Mouse (Mus musculus): ENCODE measurements around the gene Timm23.
A peak's percentile ranks its signal among the peaks of the same experiment; 100 is the strongest.

- TF ChIP-seq GATA1 (IDR thresholded peaks at IDR 0.05; ENCODE audit: low read length) = no peak
- peak; percentile 35; the same call in 2 of the 3 replicates for TF ChIP-seq TAL1 (IDR thresholded peaks at IDR 0.05; ENCODE audit: low read length)
Measured at GRCm38 (mm10) chr14:32134293-32134692, 67.4 kb downstream of the Timm23 start.

All from erythroblast, embryonic 14.5 days (primary cell).